Mouse (Mus musculus): ENCODE data around the gene Atp6v1b1.

Gene Atp6v1b1

DNA sequence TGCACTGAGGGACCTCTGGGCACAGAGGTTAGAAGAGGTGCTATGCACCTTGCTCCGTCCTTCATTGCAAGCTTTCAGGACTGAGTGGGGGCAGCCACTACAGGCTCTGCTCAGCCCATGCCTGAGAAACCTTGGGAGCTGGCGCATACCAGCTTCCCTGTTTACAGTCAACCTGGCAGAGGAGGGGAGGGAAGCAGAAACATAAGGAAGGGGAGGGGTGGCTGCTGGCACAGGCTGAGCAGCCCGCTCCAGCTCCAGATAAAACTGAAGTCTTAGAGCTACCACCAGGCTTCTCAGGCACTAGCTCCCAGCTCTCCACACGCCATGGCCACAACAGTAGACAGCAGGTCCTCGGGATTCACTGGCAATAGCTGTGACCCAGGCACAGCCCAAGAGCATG, at the start of gene Atp6v1b1:
Gene Atp6v1b1, plus strand, starts transcription at position 230 of the 400 bp plus-strand sequence.
- no peak for DNase-seq (ENCODE audit: low spot score)

DNA sequence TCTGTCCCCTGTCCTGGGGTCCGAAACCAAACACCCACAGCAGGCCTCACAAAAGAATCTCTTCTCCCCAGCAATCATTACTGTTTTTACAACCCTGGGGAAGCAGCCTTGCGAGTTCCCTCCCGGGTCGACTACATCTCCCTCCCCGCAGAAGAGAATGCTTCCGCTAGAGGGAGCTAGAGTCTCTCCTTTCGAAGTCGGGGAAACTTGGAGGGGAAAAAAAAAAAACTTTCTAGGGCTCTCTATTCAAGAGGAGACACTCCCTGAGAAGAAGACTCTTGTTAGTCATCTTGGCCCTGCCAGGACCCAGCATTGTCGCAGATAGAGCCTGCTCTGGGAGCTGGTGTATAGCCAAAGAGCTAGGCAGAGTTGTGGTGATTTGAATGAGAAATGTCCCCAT, 49.0 kb upstream of the Atp6v1b1 start:
- DNase-seq (ENCODE audit: low spot score) = peak; percentile 36

GRCm38 (mm10) chr6:83695731-83696130, 47.1 kb upstream of the Atp6v1b1 start:
- no peak for DNase-seq (ENCODE audit: low spot score)

DNA sequence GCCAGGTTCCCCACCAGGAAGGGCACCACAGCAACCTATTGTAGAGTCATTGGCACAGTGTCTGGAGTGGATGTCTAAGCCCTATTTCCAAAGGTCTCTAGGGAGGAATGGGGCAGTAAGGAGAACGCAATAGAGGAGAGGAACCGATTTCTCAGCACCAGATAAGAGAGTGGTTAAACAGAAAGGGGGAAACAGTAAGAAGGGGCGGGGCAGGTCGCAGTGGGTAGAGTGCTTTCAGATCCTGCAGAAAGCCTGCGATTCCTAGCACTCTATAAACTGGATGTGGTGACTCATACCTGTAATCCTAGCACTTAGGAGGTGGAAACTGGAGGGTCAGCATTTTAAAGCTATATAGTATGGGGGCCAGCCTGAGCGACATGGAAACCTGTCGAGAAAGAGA, 46.1 kb upstream of the Atp6v1b1 start:
- no peak for DNase-seq (ENCODE audit: low spot score)

DNA sequence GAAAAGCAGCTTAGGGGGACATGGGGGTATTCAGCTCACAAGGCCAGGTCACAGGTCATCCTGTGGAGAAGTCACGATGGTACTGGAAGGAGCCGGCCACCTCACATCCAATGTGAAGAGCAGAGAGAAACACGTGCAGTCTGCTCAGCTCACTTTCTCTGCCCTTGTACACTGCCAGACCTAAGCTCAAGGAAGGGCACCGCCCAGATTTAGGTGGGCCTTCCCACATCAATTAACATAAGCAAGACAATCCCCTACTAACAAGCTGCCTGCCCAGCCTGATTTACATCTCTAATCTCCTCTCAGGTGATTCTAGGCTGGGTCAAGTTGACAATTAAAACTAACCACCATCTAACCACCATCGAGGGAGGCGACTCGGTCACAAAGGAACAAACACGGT, 44.9 kb upstream of the Atp6v1b1 start:
- DNase-seq (ENCODE audit: low spot score) = no peak

DNA sequence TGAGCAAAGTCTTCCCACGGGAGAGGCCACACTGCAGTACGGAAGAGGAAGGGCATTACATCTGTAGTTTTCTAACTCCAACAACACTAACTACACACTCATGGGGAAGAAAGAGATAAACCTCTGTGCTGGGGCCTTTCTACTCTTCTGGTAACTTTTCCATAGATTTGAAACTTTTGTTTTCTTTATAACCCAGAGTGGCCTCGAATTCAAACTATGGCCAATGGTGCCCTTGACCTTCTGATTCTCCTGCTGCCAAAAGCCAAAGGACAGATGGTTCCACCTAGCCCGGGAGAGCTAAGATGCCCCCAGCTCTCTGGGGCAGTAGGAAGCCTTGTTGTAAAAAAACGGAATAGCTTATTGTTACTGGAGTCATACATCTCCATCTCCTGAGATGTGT, 42.8 kb upstream of the Atp6v1b1 start:
- DNase-seq (ENCODE audit: low spot score) = no peak

DNA sequence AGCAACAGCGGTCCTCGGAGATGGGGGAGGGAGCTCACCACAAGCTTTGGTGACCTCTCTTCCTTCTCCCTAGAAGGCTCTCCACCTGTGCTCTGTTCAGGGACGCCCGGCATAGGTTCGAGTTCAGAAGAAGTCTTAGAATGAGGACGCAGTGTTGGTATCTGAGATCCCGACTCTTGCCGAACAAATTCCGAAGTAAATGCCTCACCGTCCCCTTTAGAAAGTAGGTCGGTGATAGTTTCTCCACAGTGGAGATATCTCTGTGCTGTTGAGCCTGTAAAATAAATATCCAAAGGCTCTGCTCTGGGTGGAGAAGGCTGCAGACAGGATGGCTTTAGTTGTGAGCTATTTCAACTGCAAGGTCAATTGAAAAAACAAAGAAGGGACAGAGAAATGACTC, 41.8 kb upstream of the Atp6v1b1 start:
- DNase-seq (ENCODE audit: low spot score) = no peak

- no peak for DNase-seq (ENCODE audit: low spot score)
These were observed 40.4 kb upstream of the Atp6v1b1 start for GRCm38 (mm10) chr6:83702146-83702999.

DNA sequence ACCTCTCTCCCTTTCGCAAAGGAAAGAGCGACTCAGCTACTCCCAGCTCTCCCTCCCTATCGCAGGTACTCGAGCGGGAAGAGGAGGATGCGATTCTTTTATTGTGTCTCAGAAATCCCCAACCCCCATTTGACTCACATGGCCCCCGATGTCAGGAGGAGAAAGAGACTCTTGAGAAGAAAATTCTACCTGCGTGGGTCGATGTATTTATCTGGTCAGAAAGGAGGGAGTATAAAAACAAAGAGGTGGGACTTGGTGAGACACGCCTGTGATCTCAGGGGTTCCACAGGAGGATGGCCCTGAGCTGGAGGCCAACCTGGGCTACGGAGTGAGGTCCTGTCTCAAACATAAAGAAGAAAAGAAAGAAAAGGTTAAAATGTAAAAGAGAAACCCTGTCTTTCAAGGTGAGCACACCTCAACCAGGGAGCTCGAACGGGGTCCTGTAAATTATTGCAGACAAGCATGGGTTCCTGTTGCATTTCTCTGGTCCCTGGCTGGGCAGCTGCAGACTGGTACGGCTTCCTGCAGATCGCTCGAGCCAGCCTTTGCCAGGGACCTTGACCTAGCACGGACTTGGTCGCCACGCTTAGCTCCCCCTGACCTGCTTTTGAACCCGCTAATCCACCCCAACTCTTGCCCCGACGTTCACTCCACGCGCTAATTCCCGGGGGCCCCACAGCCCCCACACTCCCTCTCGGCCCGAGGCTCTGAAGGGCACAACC, 39.6 kb upstream of the Atp6v1b1 start:
- DNase-seq (ENCODE audit: low spot score) = no peak

GRCm38 (mm10) chr6:83703722-83704078, 39.1 kb upstream of the Atp6v1b1 start:
- DNase-seq (ENCODE audit: low spot score) = no peak

- no peak for DNase-seq (ENCODE audit: low spot score)
These were observed 38.5 kb upstream of the Atp6v1b1 start for GRCm38 (mm10) chr6:83704294-83704693.

DNA sequence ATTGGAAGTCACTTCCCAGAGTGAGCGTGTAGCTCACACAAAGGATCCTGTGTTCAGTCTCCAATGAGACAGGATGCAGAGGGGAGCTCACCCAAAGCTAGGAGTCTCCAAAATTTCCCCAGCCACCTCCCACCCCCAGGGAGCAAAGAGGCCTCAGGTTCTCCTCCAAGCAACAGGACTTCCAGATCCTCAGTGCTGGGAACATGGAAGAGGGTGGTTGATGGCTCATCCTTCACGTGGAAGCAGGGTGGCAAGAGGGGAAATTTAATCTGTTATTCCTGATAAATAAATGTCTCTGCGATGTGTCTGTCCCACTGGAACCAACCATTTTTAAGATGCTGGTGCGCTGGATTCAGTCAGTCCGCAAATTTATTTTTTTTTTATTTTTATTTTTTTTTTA, 38.1 kb upstream of the Atp6v1b1 start:
- DNase-seq (ENCODE audit: low spot score) = no peak

DNA sequence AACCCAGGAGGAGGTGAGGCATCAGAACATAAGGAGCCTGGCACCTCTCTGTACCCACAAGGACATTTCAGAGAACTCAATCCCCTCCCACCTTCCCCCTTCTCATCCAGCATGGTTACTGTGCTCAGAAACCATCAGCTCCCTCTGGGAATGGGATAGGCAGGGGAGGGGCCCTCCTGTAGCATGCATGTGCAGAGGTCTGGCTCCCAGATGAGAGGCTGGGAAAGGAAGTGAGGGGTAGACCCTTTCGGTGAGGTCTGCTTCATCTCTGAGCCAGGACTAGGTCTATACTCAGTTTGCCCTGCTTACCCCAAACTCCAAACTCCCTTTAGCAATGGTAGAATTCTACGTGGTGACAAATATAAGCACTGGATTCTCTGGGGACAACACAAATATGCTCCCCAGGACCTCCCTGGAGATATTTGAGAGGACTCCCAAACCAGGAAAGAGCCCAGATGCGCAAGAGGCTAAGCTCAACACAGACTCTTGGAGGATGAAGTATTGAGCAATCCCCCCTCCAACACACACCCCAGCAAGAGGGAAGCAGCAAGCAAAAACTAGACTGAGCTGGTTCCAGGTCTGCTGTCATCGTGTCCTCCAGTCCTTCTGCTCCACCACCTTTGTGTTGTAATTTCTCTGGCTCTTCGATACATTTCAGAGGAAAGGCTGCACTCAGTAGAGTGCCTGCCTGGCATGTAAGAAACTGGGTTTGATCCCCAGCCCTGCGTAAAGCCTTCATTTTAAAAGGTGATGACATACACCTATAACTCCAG, 34.9 kb upstream of the Atp6v1b1 start:
- DNase-seq (ENCODE audit: low spot score) = no peak

DNA sequence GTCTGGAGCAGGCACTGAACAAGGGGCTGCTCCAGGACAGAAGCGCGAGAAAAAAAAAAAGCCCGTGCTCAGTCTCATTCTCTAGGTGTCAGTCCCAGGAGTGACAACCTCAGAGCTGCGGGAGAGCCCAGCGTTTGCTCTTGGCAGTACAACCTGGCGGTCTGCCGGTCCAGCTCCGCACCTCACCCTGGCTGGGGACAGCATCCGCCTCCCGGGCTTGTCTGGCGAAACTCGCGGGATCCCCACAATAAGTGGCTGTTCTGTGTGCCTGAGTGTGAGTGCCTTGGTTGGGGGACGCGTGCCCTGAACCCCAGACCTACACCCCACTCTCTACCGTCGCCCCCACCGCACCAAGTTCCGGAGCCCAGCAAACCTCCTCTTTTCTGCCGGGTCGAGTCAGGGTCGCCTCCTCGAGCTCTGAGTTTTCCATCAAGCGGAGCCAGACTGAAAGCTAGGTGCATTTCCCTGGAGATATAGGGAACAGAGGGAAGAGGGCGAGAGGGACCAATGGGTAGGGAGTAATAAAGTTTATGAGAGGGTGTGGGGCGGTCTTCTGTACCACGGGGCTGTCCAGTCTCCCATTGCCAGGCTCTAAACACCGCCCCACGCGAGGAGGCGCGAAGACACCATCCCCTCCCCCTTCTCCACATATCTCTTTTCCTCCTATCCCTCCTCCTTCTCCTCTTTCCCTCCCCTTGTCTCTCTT, 32.3 kb upstream of the Atp6v1b1 start:
- no peak for DNase-seq (ENCODE audit: low spot score)

- peak; percentile 26 for DNase-seq (ENCODE audit: low spot score)
These were observed 31.6 kb upstream of the Atp6v1b1 start, which contains the start of gene Vax2 for GRCm38 (mm10) chr6:83711067-83711675. TSS of gene Vax2 (plus strand) at chr6:83711264.

- no peak for DNase-seq (ENCODE audit: low spot score)
These were observed 30.9 kb upstream of the Atp6v1b1 start for GRCm38 (mm10) chr6:83711725-83712475.

DNA sequence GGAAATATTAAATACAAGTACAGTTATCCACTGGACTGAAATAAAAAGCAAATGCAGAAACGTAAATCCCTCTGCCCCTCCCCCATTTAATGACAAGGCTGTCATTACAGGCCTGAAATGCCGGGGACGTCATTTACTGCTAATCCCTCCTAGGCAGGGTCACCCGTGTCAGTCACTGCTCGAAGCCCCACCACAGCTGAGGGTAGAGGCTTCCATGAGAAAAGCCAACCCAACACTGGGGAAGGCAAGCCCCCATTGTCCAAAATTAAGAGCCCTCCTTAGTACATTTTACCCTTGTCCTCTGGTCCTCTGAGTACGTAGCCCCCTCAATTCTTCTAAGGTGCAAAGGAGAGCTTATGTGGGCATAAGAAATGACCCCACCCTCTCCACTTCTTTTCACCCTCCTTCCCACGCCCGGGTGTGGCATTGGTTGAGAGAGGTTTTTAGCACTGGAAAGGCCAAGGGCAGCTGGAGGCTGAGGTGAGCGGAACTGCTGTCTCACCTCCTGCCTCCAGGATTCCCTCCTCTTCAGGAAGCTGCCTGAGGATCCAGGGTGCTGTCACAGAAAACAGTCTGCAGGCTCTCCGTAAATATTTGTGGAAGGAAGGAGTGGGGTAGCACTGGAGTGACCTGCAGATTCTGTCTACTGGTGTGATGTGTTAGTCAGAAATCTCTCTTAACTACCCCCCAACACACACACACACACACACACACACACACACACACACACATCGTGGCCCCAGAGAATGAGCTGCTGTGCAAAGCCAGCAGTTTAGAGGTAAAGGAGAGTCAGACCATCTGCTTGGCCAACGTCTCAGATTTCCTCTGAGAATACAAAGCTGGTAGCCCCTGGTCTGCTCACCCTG, 29.3 kb upstream of the Atp6v1b1 start:
- DNase-seq (ENCODE audit: low spot score) = no peak

GRCm38 (mm10) chr6:83714221-83715123, 28.3 kb upstream of the Atp6v1b1 start:
- no peak for DNase-seq (ENCODE audit: low spot score)

Measured in c-Kit-positive CD71-positive TER-119-positive erythroid progenitor cells, embryonic 14.5 days (primary cell).